Mouse (Mus musculus) forebrain, embryonic 12.5 days (tissue): ENCODE measurements around the gene Olfr874. TPM values are rescaled to one million over a fixed set of nuclear protein-coding genes. Genes with fewer than 3 reads are reported as not detected.

Experiments used
- ATAC-seq: fragments of 200-750 bp; cut with Nextera tagmentation; 2 replicates; pipeline ENCODE4 v1.8.0; 2017; ENCODE audit warnings: moderate TSS enrichment; ENCODE audit not compliant: low FRiP score
- H3K27ac ChIP-seq: fragments of 300-500 bp; sonication (generic); 2 replicates; pipeline ENCODE4 v1.5.1; 2016; ENCODE audit warnings: mild to moderate bottlenecking
- H3K27me3 ChIP-seq: fragments of 300-500 bp; sonication (generic); 2 replicates; pipeline ENCODE4 v1.6.1; 2016; ENCODE audit warnings: mild to moderate bottlenecking
- H3K36me3 ChIP-seq: fragments of 300-500 bp; sonication (generic); replicated peaks from 2 replicates; pipeline ENCODE4 v1.6.1; 2016; ENCODE audit warnings: mild to moderate bottlenecking
- H3K4me1 ChIP-seq: fragments of 300-500 bp; sonication (generic); 2 replicates; pipeline ENCODE4 v1.6.1; 2016
- H3K4me2 ChIP-seq: fragments of 300-500 bp; sonication (generic); 2 replicates; pipeline ENCODE4 v1.6.1; 2016; ENCODE audit warnings: mild to moderate bottlenecking, moderate library complexity
- H3K4me3 ChIP-seq: fragments of 300-500 bp; sonication (generic); replicated peaks from 2 replicates; pipeline ENCODE4 v1.5.1; 2016; ENCODE audit warnings: mild to moderate bottlenecking
- H3K9ac ChIP-seq: fragments of 300-500 bp; sonication (generic); 2 replicates; pipeline ENCODE4 v1.6.1; 2016; ENCODE audit warnings: mild to moderate bottlenecking
- H3K9me3 ChIP-seq: fragments of 300-500 bp; sonication (generic); 2 replicates; pipeline ENCODE4 v1.6.1; 2016
- WGBS: fragments of 180-500 bp; shearing (Covaris S2); methylation state at CpG from one replicate; pipeline ENCODE4 v1.1.7; 2016; 5-methylcytosine and 5-hydroxymethylcytosine counted together
- polyA plus RNA-seq: library from polyadenylated mRNA; unstranded; fragments of >200 nt; fragmentation: Nextera tagmentation; extraction: Ambion mirVana; gene quantifications from 2 replicates; pipeline ENCODE4 v1.2.1, GENCODE M21; 2016

The Olfr874 gene
- polyA plus RNA-seq, 1 experiment from 2014 or later: not detected

GRCm38 (mm10) chr9:37786411-37786810, 41.5 kb downstream of the Olfr874 start:
- no peak overlapping the region for H3K9ac ChIP-seq
- no peak for ATAC-seq
- WGBS: 78% methylated on average over 2 of the region's 2 CpGs

More at GRCm38 (mm10) chr9:37786411-37786810, 41.5 kb downstream of the Olfr874 start:
- H3K27me3 ChIP-seq: no peaks in the 10 kb centered on the region
- H3K9me3 ChIP-seq: no peaks in the 10 kb centered on the region
- H3K27ac ChIP-seq: no peak overlapping the region
- no peak overlapping the region for H3K4me2 ChIP-seq
- peaks cover 7% of the 10 kb centered on the region for H3K4me1 ChIP-seq
- H3K4me3 ChIP-seq: no peak overlapping the region
- H3K36me3 ChIP-seq: no peaks in the 10 kb centered on the region

Other genes starting within 250 kb of the Olfr874 start
- 23.2 and 24.3 TPM in 2 replicates for gene Esam, start 217.0 kb upstream of the Olfr874 start, polyA plus RNA-seq
- gene Vsig2, start 205.9 kb upstream of the Olfr874 start, polyA plus RNA-seq: 0.32 and 0.82 TPM in 2 replicates
- 3.8 and 4.2 TPM in 2 replicates for gene Nrgn, start 192.2 kb upstream of the Olfr874 start, polyA plus RNA-seq
- 7.3 and 7.4 TPM in 2 replicates for gene Siae, start 189.4 kb upstream of the Olfr874 start, polyA plus RNA-seq
- gene Spa17, start 131.4 kb upstream of the Olfr874 start, polyA plus RNA-seq: 18.9 and 21.2 TPM in 2 replicates
- gene Tbrg1, start 87.8 kb upstream of the Olfr874 start, polyA plus RNA-seq: 109 and 114 TPM in 2 replicates
- 0.19 TPM in 2 replicates for gene Panx3, start 75.9 kb upstream of the Olfr874 start, polyA plus RNA-seq
- not detected in 2 replicates for gene Olfr160, start 28.9 kb upstream of the Olfr874 start, polyA plus RNA-seq
- gene Olfr875, start 26.8 kb downstream of the Olfr874 start, polyA plus RNA-seq: not detected in 2 replicates
- gene Olfr876, start 57.9 kb downstream of the Olfr874 start, polyA plus RNA-seq: not detected in 2 replicates
- gene Olfr877, start 109.2 kb downstream of the Olfr874 start, polyA plus RNA-seq: not detected in 2 replicates
- gene Olfr145, start 151.6 kb downstream of the Olfr874 start, polyA plus RNA-seq: not detected in 2 replicates
- gene Olfr878, start 172.7 kb downstream of the Olfr874 start, polyA plus RNA-seq: 0.06 TPM in 1 of 2 replicates, not detected in the other
- not detected in 2 replicates for gene Olfr881, start 246.7 kb downstream of the Olfr874 start, polyA plus RNA-seq